Mouse (Mus musculus): Measurements from ENCODE around the gene Eml2. TPM values are rescaled to one million over a fixed set of nuclear protein-coding genes. Genes with fewer than 3 reads are reported as not detected.
A peak's percentile ranks its signal among the peaks of the same experiment; 100 is the strongest.

The Eml2 gene
- polyA plus RNA-seq, 1 experiment from 2014 or later, result 8.9 TPM

DNA sequence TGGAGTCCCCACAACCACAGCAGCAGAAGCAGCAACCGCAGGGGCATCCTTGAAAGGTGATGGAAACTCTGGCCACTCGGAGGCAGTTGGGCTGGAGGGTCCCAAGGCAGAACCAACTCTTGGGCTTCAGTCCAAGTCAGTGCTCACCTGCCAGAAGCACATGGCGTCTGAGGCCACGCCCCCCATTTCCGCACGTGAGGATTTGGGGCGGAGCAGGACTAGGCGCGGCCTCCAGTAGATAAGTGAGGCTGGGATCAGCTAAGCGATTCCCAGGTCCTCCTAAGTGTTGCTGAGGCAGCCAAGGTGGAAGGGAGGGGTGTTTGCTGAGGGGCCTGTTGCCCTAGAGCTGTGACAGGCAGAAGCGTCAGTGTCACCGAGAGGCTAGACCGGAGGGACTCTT lies 11.2 kb upstream of the Eml2 start:
- Histone ChIP-seq H3K4me1 (peaks cover 33% of the 10 kb centered on the region), H3K9ac (no peak overlapping the region), H3K4me2 (peak overlapping the region; percentile 38), H3K27me3 (replicated peaks) (peaks cover 17% of the 10 kb centered on the region), H3K4me3 (0 out of 2 replicates have a peak overlapping the region, but pooled peaks have one; percentile 8), H3K36me3 (replicated peaks) (no peaks in the 10 kb centered on the region), H3K27ac (no peak overlapping the region), H3K9me3 (no peaks in the 10 kb centered on the region)
- 3% methylated on average over 13 of the region's 13 CpGs for WGBS
- no peak for ATAC-seq (replicated peaks)

GRCm38 (mm10) chr7:19165656-19166423 lies 10.4 kb upstream of the Eml2 start, which contains the start of gene Gipr:
TSS of gene Gipr (minus strand) at chr7:19166127.
- H3K27me3 ChIP-seq (replicated peaks), result peaks cover 15% of the 10 kb centered on the region
- H3K27ac ChIP-seq, result 0 out of 2 replicates have a peak within 1 kb of the TSS, but pooled peaks have one; percentile 5
- peak; percentile 19; the same call in 1 of the 2 replicates for ATAC-seq (replicated peaks)
- WGBS, result 13% methylated on average over 14 of the region's 14 CpGs
- peak within 1 kb of the TSS; percentile 38 for H3K4me2 ChIP-seq
- H3K9ac ChIP-seq, result no peak within 1 kb of the TSS
- no peaks in the 10 kb centered on the region for H3K36me3 ChIP-seq (replicated peaks)
- H3K4me3 ChIP-seq, result peak within 1 kb of the TSS; percentile 11; the same call in 1 of the 2 replicates
- H3K9me3 ChIP-seq, result no peaks in the 10 kb centered on the region
- peaks cover 32% of the 10 kb centered on the region for H3K4me1 ChIP-seq

DNA sequence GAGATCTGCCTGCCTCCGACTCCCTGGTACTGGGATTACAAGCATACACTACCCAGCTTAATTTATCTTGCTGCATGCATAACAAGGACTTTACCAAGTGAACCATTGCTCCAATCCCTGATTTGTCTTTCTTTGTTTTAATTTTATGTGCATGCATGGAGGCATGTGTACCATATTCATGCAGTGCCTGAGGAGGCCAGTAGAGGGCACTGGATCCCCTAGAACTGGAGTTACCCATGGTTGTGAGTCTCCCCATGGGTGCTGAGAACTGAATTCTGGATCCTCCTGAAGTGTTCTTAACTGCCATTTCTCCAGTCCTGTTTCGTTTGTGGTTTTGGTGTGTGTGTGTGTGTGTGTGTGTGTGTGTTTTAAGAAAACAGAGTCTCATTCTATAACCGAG lies 9.2 kb upstream of the Eml2 start:
- Histone ChIP-seq H3K4me1 (peaks cover 35% of the 10 kb centered on the region), H3K9ac (no peak overlapping the region), H3K27me3 (replicated peaks) (peaks cover 13% of the 10 kb centered on the region), H3K9me3 (no peaks in the 10 kb centered on the region), H3K36me3 (replicated peaks) (no peaks in the 10 kb centered on the region), H3K4me3 (no peak overlapping the region), H3K4me2 (no peak overlapping the region), H3K27ac (no peak overlapping the region)
- 85% methylated on average over 3 of the region's 3 CpGs for WGBS
- no peak for ATAC-seq (replicated peaks)

GRCm38 (mm10) chr7:19169506-19169905 lies 6.7 kb upstream of the Eml2 start:
- no peaks in the 10 kb centered on the region for H3K36me3 ChIP-seq (replicated peaks)
- no peak overlapping the region for H3K4me2 ChIP-seq
- no peaks in the 10 kb centered on the region for H3K9me3 ChIP-seq
- no peak for ATAC-seq (replicated peaks)
- 48% methylated on average over 10 of the region's 10 CpGs for WGBS
- H3K4me1 ChIP-seq, result peaks cover 35% of the 10 kb centered on the region
- no peak overlapping the region for H3K4me3 ChIP-seq
- H3K27ac ChIP-seq, result peak overlapping the region; percentile 63
- H3K27me3 ChIP-seq (replicated peaks), result peaks cover 9% of the 10 kb centered on the region
- no peak overlapping the region for H3K9ac ChIP-seq

DNA sequence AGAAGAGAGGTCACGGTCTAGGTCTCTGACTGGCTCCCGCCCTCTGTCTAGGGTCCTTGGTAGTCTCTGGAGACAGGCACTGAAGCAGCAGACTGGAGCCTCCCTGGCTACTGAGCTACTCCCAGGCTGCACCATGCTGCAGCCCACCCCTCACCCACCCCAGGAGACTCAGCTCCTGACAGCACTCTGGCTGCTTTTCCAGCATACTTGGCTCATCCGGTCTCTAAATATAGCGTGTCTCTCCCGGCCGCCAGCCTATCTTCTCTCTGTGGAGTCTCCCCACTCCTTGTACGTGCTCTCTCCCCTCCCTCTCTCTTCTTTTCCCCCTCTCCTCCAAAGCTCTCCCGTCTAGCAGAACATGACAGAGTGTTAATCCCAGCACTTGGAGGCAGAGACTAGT lies 6.1 kb upstream of the Eml2 start:
- Histone ChIP-seq H3K4me2 (no peak overlapping the region), H3K4me1 (peaks cover 29% of the 10 kb centered on the region), H3K4me3 (no peak overlapping the region), H3K27ac (peak overlapping the region; percentile 63), H3K9me3 (no peaks in the 10 kb centered on the region), H3K9ac (no peak overlapping the region), H3K27me3 (replicated peaks) (0 out of 2 replicates have a peak, but pooled peaks cover 4% of the 10 kb centered on the region), H3K36me3 (replicated peaks) (no peaks in the 10 kb centered on the region)
- 45% methylated on average over 8 of the region's 8 CpGs for WGBS
- ATAC-seq (replicated peaks), result peak; percentile 20; the same call in 1 of the 2 replicates

- no peaks in the 10 kb centered on the region for H3K36me3 ChIP-seq (replicated peaks)
- H3K4me2 ChIP-seq, result no peak overlapping the region
- H3K27me3 ChIP-seq (replicated peaks), result 0 out of 2 replicates have a peak, but pooled peaks cover 4% of the 10 kb centered on the region
- no peak overlapping the region for H3K9ac ChIP-seq
- no peak overlapping the region for H3K4me3 ChIP-seq
- no peaks in the 10 kb centered on the region for H3K9me3 ChIP-seq
- no peak for ATAC-seq (replicated peaks)
- H3K27ac ChIP-seq, result peak overlapping the region; percentile 53
- 36% methylated on average over 8 of the region's 8 CpGs for WGBS
- peaks cover 25% of the 10 kb centered on the region for H3K4me1 ChIP-seq
Observed at GRCm38 (mm10) chr7:19171831-19172230, 4.4 kb upstream of the Eml2 start.

DNA sequence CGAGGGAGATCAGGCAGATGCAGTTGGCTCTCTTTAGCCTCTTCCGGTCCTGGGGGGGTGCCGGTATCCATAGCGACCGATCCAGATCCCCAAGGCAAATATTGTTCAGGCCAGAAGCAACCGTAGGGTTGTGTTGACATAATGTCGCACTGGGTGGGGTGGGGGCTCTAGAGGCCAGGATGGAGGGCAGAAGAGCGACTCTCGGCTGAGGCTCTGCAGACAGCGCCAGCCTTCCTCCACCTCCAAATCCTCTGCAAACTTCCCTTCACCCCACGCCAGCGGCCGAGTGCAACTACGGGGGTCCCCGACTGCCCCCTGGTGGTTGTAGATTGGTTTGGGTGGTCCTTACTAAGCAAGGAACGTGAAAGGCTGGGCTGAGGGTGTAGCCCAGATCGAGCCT lies 3.3 kb upstream of the Eml2 start:
- Histone ChIP-seq H3K9ac (no peak overlapping the region), H3K9me3 (no peaks in the 10 kb centered on the region), H3K27ac (no peak overlapping the region), H3K27me3 (replicated peaks) (0 out of 2 replicates have a peak, but pooled peaks cover 4% of the 10 kb centered on the region), H3K4me3 (no peak overlapping the region; the same call in 1 of the 2 replicates), H3K36me3 (replicated peaks) (no peaks in the 10 kb centered on the region), H3K4me1 (peaks cover 35% of the 10 kb centered on the region), H3K4me2 (peak overlapping the region; percentile 45)
- 2% methylated on average over 17 of the region's 17 CpGs for WGBS
- ATAC-seq (replicated peaks), result no peak

GRCm38 (mm10) chr7:19176516-19176947 lies 311 bp downstream of the Eml2 start:
- peak overlapping the region; percentile 75 for H3K4me2 ChIP-seq
- H3K4me1 ChIP-seq, result peaks cover 46% of the 10 kb centered on the region
- H3K4me3 ChIP-seq, result peak overlapping the region; percentile 74
- H3K9me3 ChIP-seq, result no peaks in the 10 kb centered on the region
- peaks cover 21% of the 10 kb centered on the region for H3K27me3 ChIP-seq (replicated peaks)
- H3K36me3 ChIP-seq (replicated peaks), result no peaks in the 10 kb centered on the region
- ATAC-seq (replicated peaks), result peak; percentile 57
- 1% methylated on average over 9 of the region's 21 CpGs for whole genome bisulfite sequencing
- H3K9ac ChIP-seq, result peak overlapping the region; percentile 72
- H3K27ac ChIP-seq, result peak overlapping the region; percentile 83

DNA sequence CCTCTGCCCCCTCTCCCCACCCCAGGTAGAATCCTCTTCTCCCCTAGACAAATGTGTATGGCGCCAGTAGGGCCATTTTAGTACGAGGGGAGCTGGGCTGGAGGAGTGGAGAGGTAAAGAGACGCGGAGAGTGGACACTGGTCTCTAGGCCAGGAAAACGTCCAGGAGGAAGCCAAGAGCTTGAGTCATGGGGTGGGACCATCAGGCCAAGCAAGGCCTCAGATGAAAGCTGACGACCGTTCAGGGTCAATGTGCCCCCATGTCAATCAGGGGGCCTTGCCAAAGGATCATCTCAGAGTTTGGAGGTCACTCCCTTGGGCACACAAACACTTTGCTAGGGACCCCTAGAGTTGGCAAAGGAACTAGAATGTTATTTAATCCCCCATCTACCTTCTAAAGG lies 995 bp downstream of the Eml2 start:
- H3K9ac ChIP-seq, result peak overlapping the region; percentile 72; the same call in 1 of the 2 replicates
- H3K27ac ChIP-seq, result no peak overlapping the region
- no peaks in the 10 kb centered on the region for H3K36me3 ChIP-seq (replicated peaks)
- peak overlapping the region; percentile 75 for H3K4me2 ChIP-seq
- no peak for ATAC-seq (replicated peaks)
- WGBS, result 62% methylated on average over 7 of the region's 7 CpGs
- H3K27me3 ChIP-seq (replicated peaks), result peaks cover 21% of the 10 kb centered on the region
- peak overlapping the region; percentile 74 for H3K4me3 ChIP-seq
- peaks cover 41% of the 10 kb centered on the region for H3K4me1 ChIP-seq
- no peaks in the 10 kb centered on the region for H3K9me3 ChIP-seq

GRCm38 (mm10) chr7:19178035-19178434 lies 1.8 kb downstream of the Eml2 start:
- no peak for ATAC-seq (replicated peaks)
- WGBS, result 5% methylated on average over 17 of the region's 18 CpGs
- H3K27me3 ChIP-seq (replicated peaks), result peaks cover 21% of the 10 kb centered on the region
- H3K4me1 ChIP-seq, result peaks cover 36% of the 10 kb centered on the region
- H3K4me2 ChIP-seq, result peak overlapping the region; percentile 75
- peak overlapping the region; percentile 74 for H3K4me3 ChIP-seq
- H3K36me3 ChIP-seq (replicated peaks), result no peaks in the 10 kb centered on the region
- H3K9me3 ChIP-seq, result no peaks in the 10 kb centered on the region
- H3K9ac ChIP-seq, result peak overlapping the region; percentile 18; the same call in 1 of the 2 replicates
- no peak overlapping the region for H3K27ac ChIP-seq

DNA sequence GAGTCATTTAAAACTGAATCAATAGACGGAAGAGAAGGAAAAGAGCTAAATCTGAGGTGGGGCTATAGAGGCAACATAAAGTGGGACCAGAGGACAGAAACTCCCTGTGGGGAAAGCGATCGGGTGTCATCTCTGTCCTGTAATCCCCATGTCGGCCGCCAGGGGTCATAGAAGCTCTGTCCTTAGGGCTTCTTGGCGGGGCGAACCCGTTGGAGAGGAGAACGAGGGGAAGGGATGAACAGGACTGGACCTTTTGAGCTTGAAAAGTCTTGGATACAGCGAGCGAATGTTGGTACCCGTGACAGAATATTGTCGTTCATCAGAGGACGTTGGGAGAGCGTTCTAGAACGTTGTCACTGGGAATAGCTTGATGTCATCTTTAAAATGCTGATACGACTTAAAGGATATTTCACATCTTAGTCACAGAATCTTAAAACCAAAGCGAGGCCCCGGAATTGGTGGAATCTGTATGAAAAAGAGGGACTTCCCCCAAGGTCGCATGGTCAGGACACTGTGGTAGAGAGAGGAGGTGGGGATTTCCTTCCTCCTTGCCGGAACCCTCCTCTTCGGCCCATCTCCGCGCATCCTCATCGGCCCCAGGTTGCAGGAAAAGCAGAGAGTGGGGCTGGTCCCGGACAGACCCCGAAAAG lies 2.3 kb downstream of the Eml2 start:
- Histone ChIP-seq H3K36me3 (replicated peaks) (no peaks in the 10 kb centered on the region), H3K4me1 (peaks cover 34% of the 10 kb centered on the region), H3K27me3 (replicated peaks) (peaks cover 21% of the 10 kb centered on the region), H3K9ac (no peak overlapping the region), H3K27ac (no peak overlapping the region), H3K4me3 (peak overlapping the region; percentile 74), H3K4me2 (peak overlapping the region; percentile 75), H3K9me3 (no peaks in the 10 kb centered on the region)
- ATAC-seq (replicated peaks), result no peak
- WGBS, result 5% methylated on average over 27 of the region's 27 CpGs

GRCm38 (mm10) chr7:19179173-19179572 lies 3.0 kb downstream of the Eml2 start:
- H3K27me3 ChIP-seq (replicated peaks), result peaks cover 17% of the 10 kb centered on the region
- 0% methylated on average over 23 of the region's 32 CpGs for WGBS
- ATAC-seq (replicated peaks), result no peak
- no peak overlapping the region for H3K9ac ChIP-seq
- H3K4me2 ChIP-seq, result peak overlapping the region; percentile 75
- H3K9me3 ChIP-seq, result no peaks in the 10 kb centered on the region
- H3K36me3 ChIP-seq (replicated peaks), result no peaks in the 10 kb centered on the region
- peaks cover 34% of the 10 kb centered on the region for H3K4me1 ChIP-seq
- H3K4me3 ChIP-seq, result peak overlapping the region; percentile 74
- H3K27ac ChIP-seq, result no peak overlapping the region

All from midbrain, embryonic 15.5 days (tissue).